ENCODE assay signal across 8 mouse cellular contexts in the genomic region with DNA sequence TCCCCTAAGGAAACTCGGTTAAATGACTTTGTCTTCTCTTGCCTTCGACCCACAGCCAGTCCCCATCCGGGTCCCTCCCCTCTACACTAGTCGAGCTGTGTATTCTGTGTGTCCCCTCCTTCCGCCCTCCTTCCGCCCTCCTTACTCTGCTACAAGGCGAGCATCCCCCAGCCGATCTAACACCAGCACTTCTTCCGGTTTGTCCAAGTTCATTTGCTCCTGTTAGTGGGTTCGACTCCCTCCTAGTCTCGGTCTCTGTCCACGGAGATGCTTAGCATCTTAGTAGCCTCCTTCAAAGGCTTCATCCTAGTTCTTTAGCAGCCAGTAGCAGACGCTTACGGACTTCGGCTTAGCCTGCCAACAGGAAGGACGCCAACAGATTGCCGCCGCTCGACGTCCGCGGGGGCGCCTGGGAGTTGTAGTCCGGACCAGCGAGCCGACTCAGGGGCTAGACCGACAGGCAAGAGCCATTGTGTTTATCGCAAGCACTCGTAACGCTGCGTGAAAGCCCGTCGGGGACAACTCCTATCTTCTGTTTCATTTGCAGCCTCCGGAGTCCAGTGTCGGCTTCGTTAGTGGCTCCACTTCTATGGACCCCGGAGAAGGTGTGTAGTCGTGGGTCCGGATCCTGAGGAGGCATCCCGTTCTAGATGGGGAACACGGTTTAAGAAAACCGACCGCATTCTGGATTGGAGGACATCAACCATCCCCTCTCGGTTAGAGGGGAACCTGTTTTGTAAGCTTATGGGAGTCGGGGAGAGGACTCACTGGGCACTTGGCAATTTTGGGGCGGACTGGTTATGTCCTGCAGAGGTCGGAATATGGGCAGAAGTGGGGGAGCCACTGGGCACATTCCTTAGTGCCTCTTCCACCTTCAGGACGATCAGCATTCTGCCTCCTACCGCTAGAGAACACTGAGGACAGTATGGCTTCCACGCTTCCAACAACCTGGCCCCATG. TPM values are rescaled to one million over a fixed set of nuclear protein-coding genes. Genes with fewer than 3 reads are reported as not detected.
DNase-seq lines count a peak whose midpoint lies in the region; ATAC-seq and TF ChIP-seq lines count a peak whose summit lies in the region.

TSS of gene Zfp369 (plus strand) at position 432 of the 959 bp plus-strand sequence.

- H3K79me3 ChIP-seq in C2C12 (ENCODE audit: low read depth): peaks cover 4% of the 10 kb centered on the region

- TF ChIP-seq POLR2A in brain, embryonic 14.5 days (IDR thresholded peaks at IDR 0.05; ENCODE audit: borderline replicate concordance, extremely low read depth, insufficient read depth, insufficient read length, poor library complexity, severe bottlenecking): peak; percentile 77; the same call in 1 of the 2 replicates
- peak; percentile 56; the same call in 1 of the 2 replicates for TF ChIP-seq POLR2A in liver, adult 2 months (IDR thresholded peaks at IDR 0.05; ENCODE audit: extremely low read depth, insufficient read depth, low read length)
- peak; percentile 76 for TF ChIP-seq POLR2A in myocyte (IDR thresholded peaks at IDR 0.05; ENCODE audit: insufficient read length, low read depth)

- no peaks in the 10 kb centered on the region for H3K27me3 ChIP-seq in C2C12 (ENCODE audit: control insufficient read depth, insufficient read depth, insufficient read length)
- H3K27me3 ChIP-seq in erythroblast, embryonic 14.5 days (ENCODE audit: control insufficient read depth): no peaks in the 10 kb centered on the region
- H3K27me3 ChIP-seq in heart, embryonic 11.5 days (ENCODE audit: control insufficient read depth, insufficient read depth, low read length): no peaks in the 10 kb centered on the region
- H3K27me3 ChIP-seq in kidney, embryonic 16.5 days (ENCODE audit: insufficient read depth, low read length): no peaks in the 10 kb centered on the region
- H3K27me3 ChIP-seq in liver, adult 2 months (ENCODE audit: control insufficient read depth, insufficient read depth, low read length): no peaks in the 10 kb centered on the region
- H3K27me3 ChIP-seq in myocyte (ENCODE audit: control insufficient read depth, insufficient read depth, insufficient read length): no peaks in the 10 kb centered on the region
- no peaks in the 10 kb centered on the region for H3K27me3 ChIP-seq in splenic B cell, adult 2 months (ENCODE audit: control insufficient read depth, insufficient read depth, low read length, poor library complexity, severe bottlenecking)

- H3K4me3 ChIP-seq in C2C12 (ENCODE audit: insufficient read depth, poor library complexity, severe bottlenecking): peak within 1 kb of the TSS; percentile 63
- H3K4me3 ChIP-seq in erythroblast, embryonic 14.5 days (replicated peaks): peak within 1 kb of the TSS; percentile 88
- H3K4me3 ChIP-seq in heart, embryonic 11.5 days (ENCODE audit: low read depth, low read length): peak within 1 kb of the TSS; percentile 59
- peak within 1 kb of the TSS; percentile 82 for H3K4me3 ChIP-seq in kidney, embryonic 16.5 days (ENCODE audit: low read length)
- H3K4me3 ChIP-seq in liver, adult 2 months (ENCODE audit: insufficient read depth, low read depth, low read length): peak within 1 kb of the TSS; percentile 68
- H3K4me3 ChIP-seq in myocyte: peak within 1 kb of the TSS; percentile 77

- H3ac ChIP-seq in C2C12 (ENCODE audit: control insufficient read depth, insufficient read length, low read depth): peak within 1 kb of the TSS; percentile 82
- H3ac ChIP-seq in myocyte (ENCODE audit: control insufficient read depth, insufficient read length): no peak within 1 kb of the TSS

- H3K4me2 ChIP-seq in heart, embryonic 11.5 days: peak within 1 kb of the TSS; percentile 75
- peak within 1 kb of the TSS; percentile 64 for H3K4me2 ChIP-seq in kidney, embryonic 16.5 days (replicated peaks; ENCODE audit: low read depth, low read length)
- H3K4me2 ChIP-seq in myocyte (ENCODE audit: low read depth): peak within 1 kb of the TSS; percentile 86

- peak within 1 kb of the TSS; percentile 81 for H3K9ac ChIP-seq in heart, embryonic 11.5 days (ENCODE audit: low read depth, low read length)
- peak within 1 kb of the TSS; percentile 83 for H3K9ac ChIP-seq in kidney, embryonic 16.5 days (replicated peaks; ENCODE audit: low read length)
- H3K9ac ChIP-seq in liver, adult 2 months (ENCODE audit: low read depth, low read length): peak within 1 kb of the TSS; percentile 61

- peak within 1 kb of the TSS; percentile 70 for H3K27ac ChIP-seq in heart, embryonic 11.5 days (ENCODE audit: low read depth, low read length)
- H3K27ac ChIP-seq in kidney, embryonic 16.5 days (ENCODE audit: low read length): peak within 1 kb of the TSS; percentile 95
- peak within 1 kb of the TSS; percentile 51 for H3K27ac ChIP-seq in liver, adult 2 months (replicated peaks; ENCODE audit: insufficient read depth, low read depth, low read length)

- H3K4me1 ChIP-seq in erythroblast, embryonic 14.5 days (ENCODE audit: control insufficient read depth): peaks cover 29% of the 10 kb centered on the region
- 0 out of 2 replicates have a peak, but pooled peaks cover 2% of the 10 kb centered on the region for H3K4me1 ChIP-seq in heart, embryonic 11.5 days (ENCODE audit: control insufficient read depth, insufficient read depth, low read length)
- H3K4me1 ChIP-seq in kidney, embryonic 16.5 days (ENCODE audit: insufficient read depth, low read length): peaks cover 5% of the 10 kb centered on the region
- H3K4me1 ChIP-seq in liver, adult 2 months (ENCODE audit: control insufficient read depth, insufficient read depth, low read length): peaks cover 6% of the 10 kb centered on the region

- TF ChIP-seq CTCF in C2C12 (IDR thresholded peaks at IDR 0.05; ENCODE audit: control insufficient read depth, insufficient read depth, insufficient read length): no peak
- no peak for TF ChIP-seq CTCF in brain, embryonic 14.5 days (IDR thresholded peaks at IDR 0.05; ENCODE audit: borderline replicate concordance, extremely low read depth, insufficient read depth, insufficient read length)
- peak; percentile 2; the same call in 1 of the 2 replicates for TF ChIP-seq CTCF in liver, adult 2 months (IDR thresholded peaks at IDR 0.05; ENCODE audit: low read depth, low read length)

- under 1% methylated on average over 50 of the region's 50 CpGs for WGBS in heart, embryonic 11.5 days (ENCODE audit: insufficient replicate concordance)
- WGBS in kidney, embryonic 16.5 days: under 1% methylated on average over 50 of the region's 50 CpGs
- WGBS in liver, adult 2 months: under 1% methylated on average over 50 of the region's 50 CpGs

- ATAC-seq in heart, embryonic 11.5 days (replicated peaks; ENCODE audit: insufficient number of reproducible peaks, low FRiP score, low TSS enrichment): peak; percentile 97
- peak; percentile 99 for ATAC-seq in kidney, embryonic 16.5 days (ENCODE audit: low FRiP score, low TSS enrichment)

- no peaks in the 10 kb centered on the region for H3K9me3 ChIP-seq in erythroblast, embryonic 14.5 days (ENCODE audit: control insufficient read depth, low read length)
- H3K9me3 ChIP-seq in heart, embryonic 11.5 days (replicated peaks; ENCODE audit: control insufficient read depth, low read length): no peaks in the 10 kb centered on the region
- H3K9me3 ChIP-seq in kidney, embryonic 16.5 days (ENCODE audit: low read length): peaks cover 26% of the 10 kb centered on the region

- DNase-seq in brain, embryonic 14.5 days (ENCODE audit: low read depth): peak; percentile 99
- peak; percentile 89 for DNase-seq in liver, adult 2 months (ENCODE audit: extremely low read depth, low read depth, low spot score)
- peak; percentile 92 for DNase-seq in splenic B cell, adult 2 months (ENCODE audit: low read depth, low spot score)

- H3K79me2 ChIP-seq in C2C12 (ENCODE audit: control insufficient read depth, insufficient read depth) (peaks cover 10% of the 10 kb centered on the region), myocyte (ENCODE audit: control insufficient read depth, insufficient read depth) (no peaks in the 10 kb centered on the region)
- no peaks in the 10 kb centered on the region for H3K79me2 ChIP-seq in liver, adult 2 months (ENCODE audit: control insufficient read depth, insufficient read depth, low read length)

- H3K36me3 ChIP-seq in C2C12 (ENCODE audit: control insufficient read depth, insufficient read depth): no peaks in the 10 kb centered on the region
- no peaks in the 10 kb centered on the region for H3K36me3 ChIP-seq in erythroblast, embryonic 14.5 days (ENCODE audit: control insufficient read depth)
- H3K36me3 ChIP-seq in heart, embryonic 11.5 days (ENCODE audit: control insufficient read depth, insufficient read depth, low read length): no peaks in the 10 kb centered on the region
- H3K36me3 ChIP-seq in kidney, embryonic 16.5 days (ENCODE audit: insufficient read depth, low read length): peaks cover 28% of the 10 kb centered on the region; the same call in 1 of the 2 replicates
- H3K36me3 ChIP-seq in liver, adult 2 months (ENCODE audit: control insufficient read depth, insufficient read depth, low read length): peaks cover 2% of the 10 kb centered on the region; the same call in 1 of the 2 replicates
- peaks cover under 1% of the 10 kb centered on the region for H3K36me3 ChIP-seq in myocyte (ENCODE audit: control insufficient read depth, insufficient read depth)
- no peaks in the 10 kb centered on the region for H3K36me3 ChIP-seq in splenic B cell, adult 2 months (ENCODE audit: control insufficient read depth, insufficient read depth, low read length, poor library complexity, severe bottlenecking)

TF ChIP-seq in C2C12, 6 proteins besides CTCF, POLR2A, EP300 and RAD21:
- TF ChIP-seq USF1 (IDR thresholded peaks at IDR 0.05; ENCODE audit: low read depth) (no peak), CEBPB (IDR thresholded peaks at IDR 0.05; ENCODE audit: low read depth) (no peak), MYOG (IDR thresholded peaks at IDR 0.05; ENCODE audit: control insufficient read depth, extremely low read depth, insufficient read length) (no peak), FOSL1 (IDR thresholded peaks at IDR 0.05; ENCODE audit: insufficient read depth, low read length, poor library complexity, severe bottlenecking) (no peak)

TF ChIP-seq in myocyte, 11 proteins besides CTCF, POLR2A, EP300 and RAD21:
- TF ChIP-seq MYOG (IDR thresholded peaks at IDR 0.05; ENCODE audit: control insufficient read depth in 1 of 3, insufficient read depth in 1 of 3, insufficient read length in 2 of 3, low read depth in 2 of 3) (no peak), POLR2AphosphoS2 (IDR thresholded peaks at IDR 0.05; ENCODE audit: insufficient read length, low read depth) (peak; percentile 48)

RNA-seq across cellular contexts. Expression of gene Zfp369, which starts in this region (rescaled TPM):
- polyA plus RNA-seq in C2C12 (2012; fragmentation: generic; extraction: Trizol): 4.4 TPM
- 63.2 and 69.7 TPM in 2 replicates for polyA plus RNA-seq in brain, embryonic 14.5 days (2012; rRNA removed)
- polyA plus RNA-seq in erythroblast, embryonic 14.5 days (2012): 0.56 and 0.70 TPM in 2 replicates
- 14.4 and 16.7 TPM in 2 replicates for polyA plus RNA-seq in heart, embryonic 11.5 days (2014; fragmentation: Nextera tagmentation; extraction: Ambion mirVana)
- 9.2 and 11.5 TPM in 2 replicates for polyA plus RNA-seq in kidney, embryonic 16.5 days (2015; fragmentation: Nextera tagmentation; extraction: Ambion mirVana)
- total RNA-seq in liver, adult 2 months (2014; rRNA removed): 17.0 and 18.7 TPM in 2 replicates
- polyA plus RNA-seq in liver, adult 2 months (2012; rRNA removed): 8.9 and 10.9 TPM in 2 replicates
- polyA plus RNA-seq in myocyte (2012; fragmentation: generic; extraction: Trizol): 11.9 TPM

Comparison
In these comparisons a context has a peak if more than half of its experiments do, and no peak if none do; other contexts are left out.
1. Peak in every context shown above with its lines: DNase-seq, ATAC-seq, H3K4me3 ChIP-seq and H3K27ac ChIP-seq.